Mouse (Mus musculus): Measurements from ENCODE around the gene Gm960.

Gene Gm960

DNA sequence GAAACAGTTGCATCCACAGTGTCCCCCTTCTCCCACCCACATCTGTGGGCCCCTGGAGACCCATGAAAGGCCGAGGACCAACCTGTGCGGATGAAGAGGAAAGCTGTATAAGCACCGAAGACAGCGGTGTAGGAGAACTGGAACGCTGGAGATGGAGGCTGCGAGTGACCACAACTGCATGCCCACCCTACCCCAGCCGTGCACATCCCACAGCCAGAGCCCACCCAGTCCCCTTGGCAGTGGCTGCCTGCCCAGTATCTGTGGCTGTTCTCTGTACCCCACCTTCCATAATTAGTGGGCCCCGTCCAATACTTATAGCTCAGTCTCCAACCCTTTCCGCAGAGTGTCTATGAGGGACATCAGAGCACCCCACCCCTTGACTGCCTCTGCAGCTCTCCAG lies 75.0 kb downstream of the Gm960 start:
- no peak for DNase-seq (ENCODE audit: low spot score)

DNA sequence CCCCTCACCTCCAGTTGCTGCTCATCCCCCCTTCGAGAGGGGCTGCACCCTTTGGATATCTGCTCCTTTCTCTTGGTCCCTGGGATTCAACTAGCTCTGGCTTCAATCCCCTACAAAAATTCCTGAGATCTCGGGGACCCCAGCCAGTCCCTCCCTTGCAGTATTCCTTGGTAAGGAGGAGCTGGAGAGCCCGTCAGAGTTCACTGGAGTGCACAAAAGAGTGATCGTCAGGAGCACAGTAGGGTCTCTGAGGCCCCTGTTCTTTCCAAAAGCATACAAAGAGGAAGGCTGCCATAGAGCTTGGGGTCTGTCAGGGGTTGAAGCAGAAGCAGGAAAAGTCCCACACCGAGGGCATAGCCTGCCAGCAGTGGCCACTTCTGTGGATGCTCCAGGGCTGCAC lies 75.7 kb downstream of the Gm960 start:
- DNase-seq (ENCODE audit: low spot score): no peak

DNA sequence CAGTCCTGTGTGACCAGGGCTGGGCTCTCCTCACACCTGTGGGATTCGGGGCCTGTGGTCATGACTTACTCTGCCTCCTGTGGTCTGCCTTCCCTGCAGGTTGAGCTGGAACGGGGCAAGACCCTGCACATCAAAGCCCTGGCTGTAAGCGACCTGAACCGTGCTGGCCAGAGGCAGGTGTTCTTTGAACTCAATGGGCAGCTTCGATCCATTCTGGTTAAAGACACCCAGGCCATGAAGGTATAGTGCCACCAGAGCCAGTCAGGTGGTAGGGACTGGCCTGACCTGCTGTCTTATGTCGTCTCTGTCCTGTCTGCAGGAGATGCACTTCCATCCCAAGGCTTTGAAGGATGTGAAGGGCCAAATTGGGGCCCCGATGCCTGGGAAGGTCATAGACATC lies 77.7 kb downstream of the Gm960 start:
- DNase-seq (ENCODE audit: low spot score): no peak

DNA sequence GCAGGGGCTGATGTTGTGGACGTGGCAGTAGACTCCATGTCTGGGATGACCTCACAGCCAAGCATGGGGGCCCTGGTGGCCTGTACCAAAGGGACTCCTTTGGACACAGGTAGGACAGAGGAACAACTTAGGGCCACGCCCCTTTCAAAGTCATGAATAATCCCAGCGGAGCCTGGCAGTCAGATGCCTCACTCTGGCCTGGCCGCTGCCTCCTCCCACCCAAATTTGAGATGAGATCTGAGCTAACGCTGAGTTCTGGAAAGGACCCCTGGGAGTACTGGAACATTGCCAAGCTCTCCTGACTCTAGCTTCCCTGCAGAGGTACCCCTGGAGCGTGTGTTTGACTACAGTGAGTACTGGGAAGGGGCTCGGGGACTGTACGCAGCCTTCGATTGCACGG lies 79.0 kb downstream of the Gm960 start:
- no peak for DNase-seq (ENCODE audit: low spot score)

DNA sequence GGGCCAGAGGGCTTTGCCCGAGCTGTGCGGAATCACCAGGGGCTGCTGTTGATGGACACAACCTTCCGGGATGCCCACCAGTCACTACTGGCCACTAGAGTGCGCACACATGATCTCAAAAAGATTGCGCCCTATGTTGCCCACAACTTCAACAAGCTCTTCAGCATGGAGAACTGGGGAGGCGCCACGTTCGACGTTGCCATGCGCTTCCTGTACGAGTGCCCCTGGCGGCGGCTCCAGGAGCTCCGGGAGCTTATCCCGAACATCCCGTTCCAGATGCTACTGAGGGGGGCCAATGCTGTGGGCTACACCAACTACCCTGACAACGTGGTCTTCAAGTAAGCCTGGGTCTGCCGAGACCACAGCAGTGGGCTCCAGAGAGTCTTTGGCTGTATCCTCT lies 80.3 kb downstream of the Gm960 start:
- no peak for DNase-seq (ENCODE audit: low spot score)

DNA sequence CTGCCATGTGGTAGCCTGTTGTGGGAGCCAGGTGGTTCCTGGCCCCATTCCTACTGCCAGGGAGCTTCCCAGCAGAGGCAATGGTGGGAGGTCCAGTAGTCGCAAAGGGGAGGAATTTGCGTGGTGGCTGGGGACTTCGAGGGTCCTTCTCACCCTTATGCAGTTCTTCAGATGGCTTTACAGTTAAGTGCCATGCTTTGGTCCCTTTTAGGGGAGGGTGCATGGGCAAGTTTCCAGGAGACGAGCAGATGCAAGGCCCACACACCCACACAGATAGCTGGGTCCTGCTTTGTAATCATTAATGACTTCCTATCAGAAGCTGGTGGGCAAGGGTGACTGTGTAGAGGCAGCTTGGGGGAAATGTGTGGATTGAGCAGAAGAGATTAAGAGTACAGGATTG lies 81.9 kb downstream of the Gm960 start:
- DNase-seq (ENCODE audit: low spot score): no peak

DNA sequence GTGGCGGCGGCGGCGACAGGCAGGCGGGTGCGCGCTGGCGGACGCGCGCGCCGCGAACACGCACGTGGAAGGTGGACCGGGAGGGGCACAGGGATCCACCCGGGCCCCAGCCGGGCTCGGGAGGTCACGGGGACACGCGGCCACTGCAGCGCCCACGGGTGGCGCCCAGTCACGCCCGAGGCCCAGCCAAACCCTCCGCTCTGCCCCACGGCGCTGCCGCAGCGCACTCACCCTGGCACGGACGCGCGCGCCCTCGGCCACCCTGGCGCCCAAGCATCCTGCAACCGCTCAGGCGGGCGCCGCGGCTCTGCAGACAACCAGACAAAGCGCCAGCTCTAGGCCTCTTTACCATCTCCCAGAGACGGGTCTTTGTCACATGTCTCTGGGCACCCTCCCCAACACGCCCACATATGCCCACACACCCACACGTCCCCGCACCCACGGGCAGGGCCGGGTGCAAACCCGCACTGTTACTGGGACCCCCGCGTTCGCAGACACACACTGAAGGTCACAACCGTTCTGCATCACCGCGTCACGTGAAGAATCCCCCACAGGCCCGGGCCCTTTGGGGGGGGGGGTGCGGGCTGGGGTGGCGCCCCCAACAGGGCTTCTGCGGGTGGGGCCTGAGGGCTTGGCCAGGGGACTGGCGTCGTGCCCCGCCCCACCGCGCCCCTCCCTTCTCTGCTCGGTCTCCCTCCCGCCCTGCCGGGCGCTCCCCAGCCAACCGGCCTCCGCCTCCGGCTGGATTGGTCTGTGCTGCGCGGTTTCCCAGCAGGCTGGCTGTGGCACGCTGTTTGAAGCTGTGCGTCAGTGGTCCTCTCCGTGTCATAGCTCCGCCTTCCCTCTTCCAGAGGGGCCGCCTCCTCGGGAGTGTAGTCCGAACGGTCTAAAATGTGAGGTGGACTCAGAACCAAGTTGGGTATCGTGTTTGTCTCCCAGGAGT lies 83.0 kb downstream of the Gm960 start, which contains the start of gene Lrfn4:
Gene Lrfn4 (minus strand): TSS at position 517 of the 943 bp plus-strand sequence.
- DNase-seq (ENCODE audit: low spot score): peak; percentile 49

DNA sequence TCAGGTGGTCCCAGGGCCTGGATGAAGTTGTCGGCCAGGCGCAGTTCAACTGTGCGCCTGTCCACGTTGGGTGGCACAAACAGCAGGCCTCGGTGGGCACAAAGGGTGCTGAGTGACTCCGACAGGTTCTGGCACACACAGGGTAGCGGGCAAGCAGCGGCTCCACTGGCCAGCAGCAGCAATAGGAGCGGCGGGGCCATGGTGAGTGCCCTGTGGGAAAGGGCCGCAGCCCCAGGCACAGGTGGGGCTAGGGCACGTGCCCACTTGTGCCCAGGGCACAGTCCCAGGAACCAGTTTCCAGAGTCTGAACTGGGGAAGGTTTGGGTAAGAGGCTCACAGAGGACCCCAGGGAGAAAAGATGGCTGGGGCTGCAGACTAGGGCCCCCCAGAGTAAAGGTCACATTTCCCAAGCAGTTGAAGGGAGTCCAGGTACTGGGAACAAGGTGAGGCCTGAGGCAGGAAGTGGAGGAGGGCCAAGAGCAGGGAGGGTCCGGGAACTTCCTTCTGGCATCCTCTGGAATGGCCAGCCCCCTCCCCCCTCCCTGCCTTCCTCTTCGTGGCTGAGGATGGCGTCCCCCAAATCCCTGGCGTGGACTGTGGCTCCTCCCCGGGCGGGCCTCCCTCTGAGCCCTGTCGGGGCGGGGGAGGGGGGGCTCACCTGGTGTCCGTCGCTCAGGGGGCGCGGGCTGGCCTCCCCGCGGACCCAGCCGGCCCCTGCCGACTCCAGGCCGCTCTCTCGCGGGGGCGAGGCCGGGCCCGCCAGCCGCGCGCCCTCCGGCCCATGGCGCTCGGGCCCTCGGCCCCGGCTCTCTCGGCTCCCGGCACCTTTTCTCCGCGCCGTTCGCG lies 83.9 kb downstream of the Gm960 start:
- no peak for DNase-seq (ENCODE audit: low spot score)

DNA sequence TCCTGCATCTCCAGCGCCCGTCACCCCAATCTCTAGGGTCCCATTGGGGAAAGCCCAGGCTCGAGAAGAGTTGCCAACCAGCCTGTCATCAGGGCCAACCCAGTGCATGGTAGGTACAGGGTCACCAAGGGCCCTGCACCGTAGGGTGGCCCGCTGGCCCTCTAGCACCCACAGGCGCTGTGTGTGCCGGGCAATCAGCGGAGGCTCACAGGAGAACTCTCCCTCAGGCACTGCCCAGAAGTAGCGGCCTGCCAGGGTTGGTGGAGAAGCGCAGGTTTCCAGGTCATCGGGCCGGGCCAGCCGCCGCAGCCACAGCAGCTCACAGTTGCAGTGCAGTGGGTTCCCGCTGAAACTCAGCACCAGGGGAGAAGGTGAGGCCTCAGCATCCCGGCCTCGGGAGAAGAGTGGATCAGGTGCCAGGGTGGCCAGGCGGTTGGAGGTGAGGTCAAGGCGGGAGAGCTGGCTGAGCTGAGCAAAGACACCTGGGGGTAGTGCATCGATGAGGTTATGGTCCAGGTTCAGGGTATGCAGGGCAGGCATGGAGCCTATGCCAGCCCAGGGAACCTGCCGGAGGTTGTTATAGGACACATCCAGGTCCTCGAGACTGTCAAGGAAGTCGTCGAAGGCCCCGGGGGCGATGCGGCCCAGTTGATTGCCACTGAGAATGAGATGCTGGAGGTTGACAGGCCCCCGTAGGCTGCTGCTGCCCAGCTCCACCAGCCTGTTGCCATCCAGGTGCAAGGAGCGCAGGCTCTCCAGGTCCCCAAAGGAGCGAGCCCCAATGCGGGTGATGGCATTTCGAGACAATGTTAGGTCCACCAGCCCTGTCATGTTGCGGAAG lies 84.8 kb downstream of the Gm960 start:
- no peak for DNase-seq (ENCODE audit: low spot score)

DNA sequence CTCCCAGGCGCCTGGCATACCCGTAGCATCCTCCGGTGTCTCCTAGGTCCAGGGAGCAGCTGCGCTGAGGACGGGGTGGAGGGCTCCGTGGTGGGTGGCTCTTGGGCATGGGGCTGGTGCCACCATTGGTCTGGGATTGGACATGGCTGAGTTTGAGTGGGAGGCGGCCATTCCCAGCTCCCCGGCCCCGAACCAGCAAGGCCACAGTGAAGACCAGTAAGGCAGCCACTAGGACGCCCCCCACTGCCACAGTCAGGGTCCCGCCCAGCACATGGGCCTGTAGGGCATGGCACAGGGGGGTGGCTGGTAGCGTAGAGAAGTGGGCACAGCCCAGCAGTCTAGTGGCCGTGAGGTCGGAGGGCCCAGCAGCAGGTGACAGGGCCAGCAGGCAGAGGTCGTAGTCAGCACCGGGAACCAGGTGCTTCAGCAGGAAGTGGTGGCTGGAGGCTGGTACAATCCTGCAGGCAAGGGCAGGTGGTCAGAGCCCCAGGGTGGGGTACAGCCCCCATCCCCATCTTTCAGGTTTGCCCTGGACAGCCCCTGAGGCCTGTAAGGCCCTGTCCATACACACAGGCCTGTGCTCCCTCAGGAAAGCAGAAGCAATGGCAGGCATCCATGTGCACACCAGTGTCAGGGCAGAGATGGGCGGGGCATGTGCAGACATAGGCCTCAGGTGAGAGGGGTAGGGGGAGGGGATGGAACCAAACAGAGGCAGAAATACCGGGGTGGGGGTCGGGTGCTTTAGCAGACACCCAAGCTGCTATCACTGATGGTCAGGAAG lies 86.1 kb downstream of the Gm960 start:
- DNase-seq (ENCODE audit: low spot score): no peak

DNA sequence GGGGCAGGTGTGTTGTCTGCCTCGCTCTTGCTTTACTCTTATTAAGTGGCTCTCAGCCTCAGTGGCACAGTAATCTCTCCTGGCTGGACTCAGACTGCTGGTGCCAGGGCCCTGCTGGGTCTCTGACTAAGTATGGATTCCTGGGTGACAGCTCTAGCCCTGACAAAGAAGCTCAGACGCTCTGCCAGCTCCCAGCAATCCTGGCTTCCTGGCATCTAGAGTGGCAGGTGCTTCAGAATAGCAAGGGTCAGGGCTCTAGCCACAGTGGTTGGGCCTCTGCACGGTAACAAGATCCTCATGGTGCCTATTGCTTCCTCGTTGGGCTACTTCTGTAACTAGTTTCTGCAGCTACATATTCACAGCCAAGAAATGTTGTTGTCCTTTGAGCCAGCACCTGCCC lies 88.4 kb downstream of the Gm960 start:
- DNase-seq (ENCODE audit: low spot score): no peak

DNA sequence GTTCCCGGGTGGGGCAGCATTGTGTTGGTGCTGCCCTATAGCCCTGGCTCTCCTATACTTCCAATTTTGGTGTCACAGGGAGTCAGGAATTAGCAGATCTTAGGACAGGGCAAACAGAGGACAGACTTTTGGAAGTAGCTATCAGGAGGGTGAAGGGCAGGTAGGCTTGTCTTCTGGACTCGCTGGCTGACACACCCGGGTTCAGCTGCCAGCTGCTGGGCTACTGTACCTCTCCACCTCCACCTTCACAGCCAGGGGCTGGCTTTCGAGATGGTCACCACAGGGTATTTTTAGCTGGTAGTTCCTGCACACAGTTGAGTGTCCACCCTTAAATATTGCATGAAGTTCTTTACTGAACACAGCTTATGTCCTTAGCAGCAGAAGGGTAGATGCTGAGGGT lies 90.0 kb downstream of the Gm960 start:
- no peak for DNase-seq (ENCODE audit: low spot score)

DNA sequence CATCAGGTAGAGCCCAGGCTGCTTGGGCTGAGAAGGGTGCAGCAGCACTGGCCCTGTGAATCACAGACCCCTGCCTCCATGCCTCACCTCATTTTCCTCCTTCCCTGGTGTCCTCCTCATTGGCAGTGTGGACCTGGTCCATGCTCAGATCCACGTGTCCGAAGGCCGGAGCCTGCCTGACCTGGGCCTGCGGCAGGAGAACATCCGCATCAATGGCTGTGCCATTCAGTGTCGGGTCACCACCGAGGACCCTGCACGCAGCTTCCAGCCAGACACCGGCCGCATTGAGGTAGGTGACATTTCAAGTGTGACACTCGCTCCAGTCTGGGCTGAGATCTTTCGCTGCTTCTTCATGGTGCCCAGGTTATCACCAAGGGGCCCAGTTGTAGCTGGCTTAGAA lies 91.1 kb downstream of the Gm960 start:
- no peak for DNase-seq (ENCODE audit: low spot score)

DNA sequence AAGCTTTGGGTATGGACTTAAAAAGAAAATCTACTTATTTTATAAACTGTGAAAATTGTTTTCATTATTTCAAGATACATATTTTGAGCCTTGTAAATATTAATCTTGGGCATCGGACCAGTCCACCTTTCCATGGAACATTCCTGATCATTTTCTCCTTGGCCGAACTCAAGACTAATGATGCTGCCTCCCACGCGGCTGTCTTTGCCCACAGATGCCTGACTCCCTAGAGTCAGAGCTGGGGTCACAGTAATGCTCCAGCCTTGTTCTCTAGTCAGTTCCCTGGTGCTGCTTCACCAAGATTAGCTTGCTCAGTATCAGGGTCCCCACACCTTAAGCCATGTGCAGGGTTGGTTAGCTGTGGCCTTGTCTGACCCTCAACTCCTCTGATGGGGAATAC lies 92.8 kb downstream of the Gm960 start:
- DNase-seq (ENCODE audit: low spot score): no peak

DNA sequence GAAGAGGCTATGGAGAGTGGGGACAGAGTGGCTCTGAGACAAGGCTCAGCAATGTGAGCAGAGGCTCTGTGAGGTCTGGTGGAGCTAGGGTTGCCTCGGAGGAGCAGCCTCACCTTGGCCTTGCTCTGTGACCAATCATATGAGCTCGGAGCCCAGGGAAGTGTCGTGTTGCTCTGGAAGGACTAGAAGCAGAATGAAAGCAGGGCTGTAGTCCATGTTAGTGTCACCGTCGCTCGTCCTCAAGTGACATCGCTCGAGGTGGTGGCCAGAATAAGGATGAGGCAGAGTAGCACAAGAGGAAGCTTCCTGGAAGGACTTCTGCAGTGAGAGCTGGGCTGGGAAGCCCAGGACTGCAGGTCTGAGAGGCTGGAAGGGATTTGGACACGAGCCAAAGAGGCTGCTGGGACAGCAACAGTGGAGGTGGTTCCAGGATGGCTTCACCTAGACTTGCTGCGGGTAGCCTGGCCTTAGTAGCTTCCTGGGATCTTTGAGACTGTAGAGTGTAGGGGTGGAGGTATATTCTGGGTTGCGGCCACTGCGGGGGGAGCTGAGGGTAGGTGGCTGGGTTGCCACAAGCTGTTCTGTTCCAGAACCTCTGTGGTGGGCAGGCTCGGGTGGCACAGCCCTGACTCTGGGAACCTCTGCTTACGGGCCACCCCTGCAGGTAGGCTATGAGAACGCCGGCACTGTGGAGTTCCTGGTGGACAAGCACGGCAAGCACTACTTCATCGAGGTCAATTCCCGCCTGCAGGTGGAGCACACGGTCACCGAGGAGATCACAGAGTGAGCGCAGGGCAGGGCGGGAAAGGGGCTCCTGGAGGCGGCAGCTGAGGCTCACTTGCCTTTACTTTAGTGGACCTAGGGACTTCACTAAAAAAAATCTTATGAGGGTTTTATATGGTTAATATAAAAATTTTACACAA lies 94.4 kb downstream of the Gm960 start:
- DNase-seq (ENCODE audit: low spot score): no peak

DNA sequence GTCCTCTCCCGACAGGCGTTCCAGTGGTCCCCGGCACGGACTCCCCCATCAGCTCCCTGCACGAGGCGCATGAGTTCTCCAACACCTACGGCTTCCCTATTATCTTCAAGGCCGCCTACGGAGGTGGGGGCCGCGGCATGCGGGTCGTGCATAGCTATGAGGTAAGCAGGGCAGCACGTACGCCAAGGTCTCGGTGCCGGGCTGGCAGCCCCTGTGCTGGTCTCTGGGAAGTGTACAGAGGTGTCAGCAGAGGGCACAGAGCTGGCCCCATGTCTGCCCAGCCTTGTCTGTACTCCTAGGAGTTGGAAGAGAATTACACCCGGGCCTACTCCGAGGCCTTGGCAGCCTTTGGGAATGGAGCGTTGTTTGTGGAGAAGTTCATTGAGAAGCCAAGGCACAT lies 96.0 kb downstream of the Gm960 start:
- no peak for DNase-seq (ENCODE audit: low spot score)

DNA sequence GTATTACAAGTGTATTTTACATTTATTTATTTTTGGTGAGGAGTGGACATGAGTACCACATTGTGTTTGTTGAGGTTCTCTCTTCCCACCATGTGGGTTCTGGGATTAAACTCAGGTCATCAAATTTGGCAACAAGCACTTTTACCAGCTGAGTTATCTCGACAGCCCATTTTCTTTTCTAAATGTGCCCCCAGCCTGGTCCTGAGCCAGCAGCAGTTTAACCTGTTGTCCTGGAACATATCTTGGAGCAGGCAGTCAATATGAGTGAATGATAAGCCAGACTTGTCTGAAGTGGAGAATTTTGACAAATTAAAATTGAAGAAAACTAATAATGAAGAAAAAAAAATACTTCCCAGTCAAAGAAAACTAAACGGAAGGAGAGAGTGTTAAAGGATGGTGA lies 102.4 kb downstream of the Gm960 start:
- DNase-seq (ENCODE audit: low spot score): no peak

DNA sequence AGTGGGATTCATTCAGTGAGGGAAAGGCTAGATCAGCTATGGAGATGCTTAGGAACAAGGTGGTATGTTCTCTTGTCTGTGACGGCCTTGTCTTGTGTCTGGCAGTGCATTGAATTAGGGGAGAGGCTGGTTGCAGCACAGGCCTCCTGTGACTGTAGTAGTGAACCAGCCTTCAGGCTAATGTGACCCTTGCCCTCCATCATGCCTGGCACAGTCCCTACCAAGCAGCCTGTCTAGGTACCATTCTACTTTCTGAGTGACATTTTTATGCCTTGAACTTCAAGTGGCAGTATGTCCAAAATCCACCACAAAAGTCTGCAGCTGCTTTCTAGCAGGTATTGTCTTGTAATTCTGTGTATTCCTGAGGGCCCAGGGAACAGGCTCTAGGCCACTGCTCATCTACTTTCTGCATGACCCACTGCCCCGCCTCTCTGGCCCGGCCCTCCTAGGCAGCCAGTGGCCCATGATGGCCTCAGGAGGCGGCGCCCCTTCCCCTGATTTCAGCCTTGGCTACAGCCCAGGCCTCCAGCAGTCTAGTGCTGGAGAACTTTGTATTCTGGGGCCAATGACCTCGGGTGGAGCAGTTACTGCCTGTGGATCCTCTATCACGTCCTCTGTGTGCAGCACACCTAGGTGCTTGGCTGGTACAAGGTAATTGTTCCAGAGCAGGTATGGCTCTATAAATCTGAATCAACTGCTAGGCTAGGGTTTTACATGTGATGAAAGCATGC lies 104.5 kb downstream of the Gm960 start:
- DNase-seq (ENCODE audit: low spot score): no peak

DNA sequence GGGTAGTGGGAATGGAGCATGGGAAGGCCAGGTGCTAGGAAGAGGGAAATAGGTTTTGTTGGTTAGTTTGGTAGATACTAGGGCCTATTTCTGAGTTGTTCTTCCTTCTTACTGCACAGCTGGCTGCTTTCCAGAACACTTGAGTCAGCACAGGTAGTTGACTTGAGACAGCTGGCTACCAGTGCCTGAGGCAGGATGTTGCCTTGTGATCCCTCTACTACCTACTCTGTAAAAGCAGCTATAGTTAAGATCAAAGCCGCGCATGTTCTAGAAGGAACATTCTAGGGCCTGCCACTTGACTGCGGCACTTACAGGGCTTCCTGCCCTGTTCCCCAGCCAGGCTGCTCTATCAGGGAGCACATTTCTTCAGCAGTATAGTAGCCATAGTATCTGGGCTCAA lies 108.4 kb downstream of the Gm960 start:
- no peak for DNase-seq (ENCODE audit: low spot score)

DNA sequence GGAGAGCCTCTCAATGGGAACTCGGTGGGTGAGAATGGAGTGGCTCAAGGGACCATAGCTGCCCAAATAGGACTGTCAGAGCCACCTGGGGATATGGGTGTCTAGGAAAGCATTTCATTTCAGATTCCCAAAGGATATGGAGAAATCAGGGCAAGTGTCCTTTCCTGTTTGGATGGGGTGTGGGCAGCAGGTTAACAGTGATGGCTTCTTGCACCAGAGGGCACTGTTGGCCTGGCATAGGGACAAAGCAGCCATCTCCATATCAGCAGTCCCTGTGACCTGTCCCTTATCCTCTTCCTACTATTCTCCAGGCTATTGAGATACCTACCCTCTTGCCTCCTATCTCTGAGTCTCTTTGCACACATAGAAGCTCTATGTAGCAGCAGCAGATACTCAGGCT lies 109.4 kb downstream of the Gm960 start:
- no peak for DNase-seq (ENCODE audit: low spot score)
